Mouse (Mus musculus) midbrain, embryonic 11.5 days (tissue): ENCODE data around the gene Bmpr2. TPM values are rescaled to one million over a fixed set of nuclear protein-coding genes. Genes with fewer than 3 reads are reported as not detected.
A peak's percentile ranks its signal among the peaks of the same experiment; 100 is the strongest.

Experiments
- ATAC-seq: fragments of 200-750 bp; cut with Nextera tagmentation; 2 replicates; pipeline ENCODE4 v1.8.0; 2017; ENCODE audit warnings: moderate TSS enrichment, moderate library complexity; ENCODE audit not compliant: low FRiP score
- DNase-seq: peaks from one replicate; pipeline ENCODE4 v3.0.0; 2015; ENCODE audit warnings: low spot score; ENCODE audit errors: missing footprints
- H3K27ac ChIP-seq: fragments of 300-500 bp; sonication (generic); 2 replicates; pipeline ENCODE4 v1.5.1; 2014; ENCODE audit warnings: low read depth, low read length
- H3K27me3 ChIP-seq: fragments of 300-500 bp; sonication (generic); 2 replicates; pipeline ENCODE4 v1.6.1; 2014; ENCODE audit warnings: mild to moderate bottlenecking, low read length, moderate library complexity, mixed read lengths; ENCODE audit not compliant: control insufficient read depth, insufficient read depth
- H3K36me3 ChIP-seq: fragments of 300-500 bp; sonication (generic); 2 replicates; pipeline ENCODE4 v1.6.1; 2014; ENCODE audit warnings: mild to moderate bottlenecking, low read length, moderate library complexity, mixed read lengths; ENCODE audit not compliant: control insufficient read depth, insufficient read depth
- H3K4me1 ChIP-seq: fragments of 300-500 bp; sonication (generic); 2 replicates; pipeline ENCODE4 v1.6.1; 2014; ENCODE audit warnings: low read length; ENCODE audit not compliant: control insufficient read depth, insufficient read depth
- H3K4me2 ChIP-seq: fragments of 300-500 bp; sonication (generic); 2 replicates; pipeline ENCODE4 v1.6.1; 2014; ENCODE audit warnings: mild to moderate bottlenecking, moderate library complexity
- H3K4me3 ChIP-seq: fragments of 300-500 bp; sonication (generic); 2 replicates; pipeline ENCODE4 v1.5.1; 2014; ENCODE audit warnings: low read depth, low read length
- H3K9ac ChIP-seq: fragments of 300-500 bp; sonication (generic); 2 replicates; pipeline ENCODE4 v1.6.1; 2014; ENCODE audit warnings: low read length
- H3K9me3 ChIP-seq: fragments of 300-500 bp; sonication (generic); 2 replicates; pipeline ENCODE4 v1.6.1; 2016; ENCODE audit warnings: low read length; ENCODE audit not compliant: control insufficient read depth
- WGBS: fragments of 180-500 bp; shearing (Covaris S2); extraction: QIAGEN DNeasy Blood & Tissue Kit; methylation state at CpG from one replicate; pipeline ENCODE4 v1.1.7; 2014; 5-methylcytosine and 5-hydroxymethylcytosine counted together
- polyA plus RNA-seq: library from polyadenylated mRNA; unstranded; fragments of >200 nt; fragmentation: Nextera tagmentation; extraction: Ambion mirVana; gene quantifications from 2 replicates; pipeline ENCODE4 v1.2.1, GENCODE M21; 2014

Bmpr2 gene
- 11.2 and 12.5 TPM in 2 replicates for polyA plus RNA-seq

GRCm38 (mm10) chr1:59763164-59763768, at the start of gene Bmpr2:
TSS of gene Bmpr2 (plus strand) at chr1:59763400.
- Histone ChIP-seq H3K4me1 (peaks cover 13% of the 10 kb centered on the region), H3K27ac (peak within 1 kb of the TSS; percentile 97), H3K27me3 (no peaks in the 10 kb centered on the region), H3K9me3 (no peaks in the 10 kb centered on the region), H3K36me3 (no peaks in the 10 kb centered on the region), H3K9ac (peak within 1 kb of the TSS; percentile 91), H3K4me3 (peak within 1 kb of the TSS; percentile 86), H3K4me2 (peak within 1 kb of the TSS; percentile 73)
- DNase-seq (peak; percentile 99), ATAC-seq (peak; percentile 95)
- WGBS, result 1% methylated on average over 73 of the region's 75 CpGs

- peak; percentile 91 for DNase-seq
Observed at GRCm38 (mm10) chr1:59719900-59720299, 43.3 kb upstream of the Bmpr2 start.

GRCm38 (mm10) chr1:59725661-59726060, 37.5 kb upstream of the Bmpr2 start:
- no peaks in the 10 kb centered on the region for H3K27me3 ChIP-seq
- no peak overlapping the region for H3K4me3 ChIP-seq
- no peaks in the 10 kb centered on the region for H3K9me3 ChIP-seq
- no peak overlapping the region for H3K9ac ChIP-seq
- no peaks in the 10 kb centered on the region for H3K4me1 ChIP-seq
- DNase-seq (no peak), ATAC-seq (no peak)
- H3K27ac ChIP-seq, result no peak overlapping the region
- WGBS, result 73% methylated on average over 4 of the region's 4 CpGs
- no peaks in the 10 kb centered on the region; the same call in 1 of the 2 replicates for H3K36me3 ChIP-seq
- H3K4me2 ChIP-seq, result no peak overlapping the region

More at GRCm38 (mm10) chr1:59719900-59720299, 43.3 kb upstream of the Bmpr2 start:
- Histone ChIP-seq H3K9me3 (no peaks in the 10 kb centered on the region), H3K4me3 (no peak overlapping the region), H3K27me3 (no peaks in the 10 kb centered on the region), H3K9ac (no peak overlapping the region), H3K36me3 (no peaks in the 10 kb centered on the region; the same call in 1 of the 2 replicates), H3K4me1 (no peaks in the 10 kb centered on the region), H3K4me2 (no peak overlapping the region), H3K27ac (no peak overlapping the region)
- ATAC-seq, result no peak
- 61% methylated on average over 4 of the region's 4 CpGs for WGBS

GRCm38 (mm10) chr1:59730106-59730505, 33.1 kb upstream of the Bmpr2 start:
- H3K4me3 ChIP-seq, result no peak overlapping the region
- DNase-seq, result no peak
- no peak overlapping the region for H3K9ac ChIP-seq
- no peak overlapping the region for H3K27ac ChIP-seq
- no peak overlapping the region for H3K4me2 ChIP-seq
- no peak for ATAC-seq
- H3K36me3 ChIP-seq, result no peaks in the 10 kb centered on the region
- no peaks in the 10 kb centered on the region for H3K27me3 ChIP-seq
- no peaks in the 10 kb centered on the region for H3K4me1 ChIP-seq
- H3K9me3 ChIP-seq, result no peaks in the 10 kb centered on the region
- WGBS, result 86% methylated on average over 8 of the region's 8 CpGs

GRCm38 (mm10) chr1:59730737-59731136, 32.5 kb upstream of the Bmpr2 start:
- no peak overlapping the region for H3K9ac ChIP-seq
- DNase-seq (no peak), ATAC-seq (no peak)
- WGBS, result 62% methylated on average over 4 of the region's 4 CpGs
- no peaks in the 10 kb centered on the region for H3K4me1 ChIP-seq
- H3K27ac ChIP-seq, result no peak overlapping the region
- H3K27me3 ChIP-seq, result no peaks in the 10 kb centered on the region
- no peak overlapping the region for H3K4me2 ChIP-seq
- no peaks in the 10 kb centered on the region for H3K36me3 ChIP-seq
- H3K9me3 ChIP-seq, result no peaks in the 10 kb centered on the region
- no peak overlapping the region for H3K4me3 ChIP-seq

- Histone ChIP-seq H3K4me1 (no peaks in the 10 kb centered on the region), H3K27ac (no peak overlapping the region), H3K4me2 (no peak overlapping the region), H3K9ac (no peak overlapping the region), H3K36me3 (no peaks in the 10 kb centered on the region), H3K27me3 (no peaks in the 10 kb centered on the region), H3K9me3 (no peaks in the 10 kb centered on the region), H3K4me3 (no peak overlapping the region)
- ATAC-seq (no peak), DNase-seq (no peak)
- 87% methylated on average over 6 of the region's 6 CpGs for WGBS
Observed at GRCm38 (mm10) chr1:59734076-59734475, 29.1 kb upstream of the Bmpr2 start.

- ATAC-seq (no peak), DNase-seq (no peak)
- H3K4me3 ChIP-seq, result no peak overlapping the region
- no peak overlapping the region for H3K27ac ChIP-seq
- H3K4me1 ChIP-seq, result no peaks in the 10 kb centered on the region
- H3K9ac ChIP-seq, result no peak overlapping the region
- H3K27me3 ChIP-seq, result no peaks in the 10 kb centered on the region
- H3K4me2 ChIP-seq, result no peak overlapping the region
- H3K9me3 ChIP-seq, result no peaks in the 10 kb centered on the region
- 85% methylated on average over 6 of the region's 6 CpGs for WGBS
- H3K36me3 ChIP-seq, result no peaks in the 10 kb centered on the region
Observed at GRCm38 (mm10) chr1:59738768-59739414, 24.3 kb upstream of the Bmpr2 start.

GRCm38 (mm10) chr1:59739577-59740354, 23.4 kb upstream of the Bmpr2 start:
- no peak for DNase-seq
- H3K27me3 ChIP-seq, result no peaks in the 10 kb centered on the region
- 81% methylated on average over 17 of the region's 17 CpGs for WGBS
- ATAC-seq, result no peak
- no peak overlapping the region for H3K4me2 ChIP-seq
- no peaks in the 10 kb centered on the region for H3K36me3 ChIP-seq
- no peaks in the 10 kb centered on the region for H3K9me3 ChIP-seq
- H3K4me3 ChIP-seq, result no peak overlapping the region
- no peaks in the 10 kb centered on the region for H3K4me1 ChIP-seq
- H3K9ac ChIP-seq, result no peak overlapping the region
- H3K27ac ChIP-seq, result no peak overlapping the region

- WGBS, result 84% methylated on average over 2 of the region's 2 CpGs
- H3K9me3 ChIP-seq, result no peaks in the 10 kb centered on the region
- no peak overlapping the region for H3K4me2 ChIP-seq
- DNase-seq (no peak), ATAC-seq (no peak)
- no peak overlapping the region for H3K4me3 ChIP-seq
- H3K9ac ChIP-seq, result no peak overlapping the region
- no peaks in the 10 kb centered on the region for H3K4me1 ChIP-seq
- no peak overlapping the region for H3K27ac ChIP-seq
- H3K36me3 ChIP-seq, result no peaks in the 10 kb centered on the region
- H3K27me3 ChIP-seq, result no peaks in the 10 kb centered on the region
Observed at GRCm38 (mm10) chr1:59749047-59749446, 14.2 kb upstream of the Bmpr2 start.
